Mouse (Mus musculus): ENCODE results near the gene Trnau1ap. TPM values are rescaled to one million over a fixed set of nuclear protein-coding genes. Genes with fewer than 3 reads are reported as not detected.
A peak's percentile ranks its signal among the peaks of the same experiment; 100 is the strongest.

Trnau1ap gene
- total RNA-seq, 2 experiments from 2014 or later = 22.4 to 24.9 TPM

- peak in 1 of 2 experiments; percentile 24 for DNase-seq (ENCODE audit: extremely low spot score in 1 of 2, low spot score in 2 of 2)
Observed at GRCm38 (mm10) chr4:132338943-132339342, 9.6 kb upstream of the Trnau1ap start.

GRCm38 (mm10) chr4:132332880-132333279, 3.5 kb upstream of the Trnau1ap start:
- Histone ChIP-seq H3K27ac (no peak overlapping the region), H3K4me3 (no peak overlapping the region)
- TF ChIP-seq CTCF (IDR thresholded peaks at IDR 0.05) = no peak
- DNase-seq (ENCODE audit: extremely low spot score in 1 of 2, low spot score in 2 of 2) = no peak
- intact Hi-C loops (cut with DNase I) = no loop called here

More at GRCm38 (mm10) chr4:132338943-132339342, 9.6 kb upstream of the Trnau1ap start:
- intact Hi-C loops (cut with DNase I) = no loop called here
- Histone ChIP-seq H3K27ac (no peak overlapping the region), H3K4me3 (no peak overlapping the region)
- TF ChIP-seq CTCF (IDR thresholded peaks at IDR 0.05) = no peak

GRCm38 (mm10) chr4:132331960-132332359, 2.6 kb upstream of the Trnau1ap start:
- no peak for TF ChIP-seq CTCF (IDR thresholded peaks at IDR 0.05)
- intact Hi-C loops (cut with DNase I) = no loop called here
- DNase-seq (ENCODE audit: extremely low spot score in 1 of 2, low spot score in 2 of 2) = no peak
- Histone ChIP-seq H3K27ac (no peak overlapping the region), H3K4me3 (no peak overlapping the region)

GRCm38 (mm10) chr4:132329835-132330354, 557 bp upstream of the Trnau1ap start:
- no peak for TF ChIP-seq CTCF (IDR thresholded peaks at IDR 0.05)
- Histone ChIP-seq H3K27ac (peak overlapping the region; percentile 84), H3K4me3 (peak overlapping the region; percentile 82)
- intact Hi-C loops (cut with DNase I) = loop anchor here (2.0 kb wide), 1 partner anchor 21 kb away; no protein-coding TSS in a partner anchor
- no peak for DNase-seq (ENCODE audit: extremely low spot score in 1 of 2, low spot score in 2 of 2)

GRCm38 (mm10) chr4:132328391-132328982, 851 bp downstream of the Trnau1ap start:
- intact Hi-C loops (cut with DNase I) = loop anchor here (2.0 kb wide), 1 partner anchor 20 kb away; no protein-coding TSS in a partner anchor
- no peak for TF ChIP-seq CTCF (IDR thresholded peaks at IDR 0.05)
- Histone ChIP-seq H3K27ac (no peak overlapping the region; the same call in 1 of the 2 replicates), H3K4me3 (peak overlapping the region; percentile 82)
- DNase-seq (ENCODE audit: extremely low spot score in 1 of 2, low spot score in 2 of 2) = no peak

- intact Hi-C loops (cut with DNase I) = no loop called here
- DNase-seq (ENCODE audit: extremely low spot score in 1 of 2, low spot score in 2 of 2) = no peak
- Histone ChIP-seq H3K4me3 (no peak overlapping the region), H3K27ac (no peak overlapping the region)
- no peak for TF ChIP-seq CTCF (IDR thresholded peaks at IDR 0.05)
Observed at GRCm38 (mm10) chr4:132326481-132326880, 2.9 kb downstream of the Trnau1ap start.

- intact Hi-C loops (cut with DNase I) = no loop called here
- TF ChIP-seq CTCF (IDR thresholded peaks at IDR 0.05) = no peak
- no peak for DNase-seq (ENCODE audit: extremely low spot score in 1 of 2, low spot score in 2 of 2)
- Histone ChIP-seq H3K27ac (no peak overlapping the region), H3K4me3 (no peak overlapping the region)
Observed at GRCm38 (mm10) chr4:132315711-132316110, 13.6 kb downstream of the Trnau1ap start.

GRCm38 (mm10) chr4:132312627-132313026, 16.7 kb downstream of the Trnau1ap start:
- intact Hi-C loops (cut with DNase I) = no loop called here
- H3K4me3 ChIP-seq = no peak overlapping the region
- H3K27ac ChIP-seq = no peak overlapping the region
- TF ChIP-seq CTCF (IDR thresholded peaks at IDR 0.05) = no peak
- no peak for DNase-seq (ENCODE audit: extremely low spot score in 1 of 2, low spot score in 2 of 2)

- TF ChIP-seq CTCF (IDR thresholded peaks at IDR 0.05) = no peak
- no peak overlapping the region for H3K27ac ChIP-seq
- H3K4me3 ChIP-seq = no peak overlapping the region
- DNase-seq (ENCODE audit: extremely low spot score in 1 of 2, low spot score in 2 of 2) = no peak
- intact Hi-C loops (cut with DNase I) = no loop called here
Observed at GRCm38 (mm10) chr4:132311801-132312200, 17.5 kb downstream of the Trnau1ap start.

GRCm38 (mm10) chr4:132311209-132311608, 18.1 kb downstream of the Trnau1ap start:
- intact Hi-C loops (cut with DNase I) = no loop called here
- DNase-seq (ENCODE audit: extremely low spot score in 1 of 2, low spot score in 2 of 2) = no peak
- H3K27ac ChIP-seq = no peak overlapping the region
- no peak for TF ChIP-seq CTCF (IDR thresholded peaks at IDR 0.05)
- no peak overlapping the region for H3K4me3 ChIP-seq

- intact Hi-C loops (cut with DNase I) = loop anchor here (2.0 kb wide), 3 partner anchors 19 to 43 kb away; partner anchors contain the start of genes Rcc1, Taf12 and Trnau1ap
- peak overlapping the region; percentile 93 for H3K27ac ChIP-seq
- TF ChIP-seq CTCF (IDR thresholded peaks at IDR 0.05) = peak; percentile 62
- H3K4me3 ChIP-seq = peak overlapping the region; percentile 82
- DNase-seq (ENCODE audit: extremely low spot score in 1 of 2, low spot score in 2 of 2) = peak; percentile 22 to 33
Observed at GRCm38 (mm10) chr4:132309849-132310472, 19.4 kb downstream of the Trnau1ap start.

GRCm38 (mm10) chr4:132309140-132309848, 20.0 kb downstream of the Trnau1ap start:
- DNase-seq (ENCODE audit: extremely low spot score in 1 of 2, low spot score in 2 of 2) = peak in 1 of 2 experiments; percentile 18

More at GRCm38 (mm10) chr4:132309140-132309848, 20.0 kb downstream of the Trnau1ap start:
- no peak for TF ChIP-seq CTCF (IDR thresholded peaks at IDR 0.05)
- peak overlapping the region; percentile 82 for H3K4me3 ChIP-seq
- intact Hi-C loops (cut with DNase I) = loop anchor here (2.0 kb wide), 3 partner anchors 20 to 44 kb away; partner anchors contain the start of genes Rcc1, Taf12 and Trnau1ap
- H3K27ac ChIP-seq = peak overlapping the region; percentile 93

Data from left cerebral cortex, adult 2 months (tissue).